Mouse (Mus musculus) liver, embryonic 14.5 days (tissue): ENCODE data around the gene Ubqlnl. TPM values are rescaled to one million over a fixed set of nuclear protein-coding genes. Genes with fewer than 3 reads are reported as not detected.
A peak's percentile ranks its signal among the peaks of the same experiment; 100 is the strongest.

Experiments used
- ATAC-seq: fragments of 200-750 bp; cut with Nextera tagmentation; 2 replicates; pipeline ENCODE4 v1.8.0; 2017; ENCODE audit warnings: moderate number of reproducible peaks, mild to moderate bottlenecking, moderate library complexity; ENCODE audit not compliant: insufficient read depth
- DNase-seq, 3 experiments: peaks; one replicate each; pipeline ENCODE4 v3.0.0-alpha.2; 2012 to 2013; ENCODE audit warnings: low read depth in 3 of 3, low spot score in 3 of 3
- H3K27ac ChIP-seq: fragments of 300-500 bp; sonication (generic); 2 replicates; pipeline ENCODE4 v1.5.1; 2014; ENCODE audit warnings: moderate library complexity, mild to moderate bottlenecking, control low read depth, inconsistent platforms
- H3K27me3 ChIP-seq: fragments of 300-500 bp; sonication (generic); 2 replicates; pipeline ENCODE4 v1.6.1; 2014; ENCODE audit warnings: mild to moderate bottlenecking, low read length, moderate library complexity; ENCODE audit not compliant: control insufficient read depth, insufficient read depth
- H3K36me3 ChIP-seq: fragments of 300-500 bp; sonication (generic); replicated peaks from 2 replicates; pipeline ENCODE4 v1.6.1; 2014; ENCODE audit warnings: low read depth; ENCODE audit not compliant: control insufficient read depth, insufficient read depth
- H3K4me1 ChIP-seq, 2 experiments: fragments of 200-500 bp in 1 of 2; fragments of 300-500 bp in 1 of 2; sonication (generic) in 1 of 2; replicated peaks; 2 replicates each; pipeline ENCODE4 v1.6.1; 2012 to 2014; ENCODE audit warnings: antibody characterized with exemption in 1 of 2, inconsistent platforms in 1 of 2, low read length in 1 of 2; ENCODE audit not compliant: control insufficient read depth in 2 of 2, insufficient read depth in 2 of 2
- H3K4me2 ChIP-seq: fragments of 300-500 bp; sonication (generic); 2 replicates; pipeline ENCODE4 v1.6.1; 2014; ENCODE audit warnings: low read depth, mild to moderate bottlenecking, control low read depth, moderate library complexity
- H3K4me3 ChIP-seq, 2 experiments: fragments of 200-500 bp in 1 of 2; fragments of 300-500 bp in 1 of 2; sonication (generic) in 1 of 2; 2 replicates each; pipeline ENCODE4 v1.5.1; 2012 to 2014; ENCODE audit warnings: low read depth in 2 of 2, low read length in 2 of 2, mild to moderate bottlenecking in 2 of 2, control low read depth in 1 of 2, inconsistent platforms in 1 of 2, moderate library complexity in 1 of 2; ENCODE audit not compliant: insufficient read depth in 1 of 2
- H3K9ac ChIP-seq: fragments of 300-500 bp; sonication (generic); replicated peaks from 2 replicates; pipeline ENCODE4 v1.6.1; 2014; ENCODE audit warnings: mild to moderate bottlenecking, control low read depth, moderate library complexity
- H3K9me3 ChIP-seq: fragments of 300-500 bp; sonication (generic); 2 replicates; pipeline ENCODE4 v1.6.1; 2016; ENCODE audit warnings: low read length, mixed read lengths; ENCODE audit not compliant: control insufficient read depth
- CTCF ChIP-seq: IDR thresholded peaks from 2 replicates; pipeline ENCODE4 v1.5.1; 2016; ENCODE audit warnings: antibody characterized with exemption, low read depth, control low read depth
- EP300 ChIP-seq: IDR thresholded peaks from 2 replicates; pipeline ENCODE4 v1.6.1; 2016; ENCODE audit warnings: antibody characterized with exemption, low read depth
- WGBS: fragments of 180-500 bp; shearing (Covaris S2); extraction: QIAGEN DNeasy Blood & Tissue Kit; methylation state at CpG from one replicate; pipeline ENCODE4 v1.1.7; 2014; ENCODE audit not compliant: insufficient replicate concordance; 5-methylcytosine and 5-hydroxymethylcytosine counted together
- polyA plus RNA-seq, 2 experiments: library from polyadenylated mRNA; depleted of rRNA in 1 of 2; stranded (reverse) in 1 of 2; unstranded in 1 of 2; fragments of >200 nt; fragmentation: Nextera tagmentation in 1 of 2; extraction: Ambion mirVana in 1 of 2; gene quantifications; 2 replicates each; pipeline versions ENCODE4 v1.2.1 to v1.2.3; 2012 to 2014

Gene Ubqlnl
- polyA plus RNA-seq, 2 experiments = not detected

DNA sequence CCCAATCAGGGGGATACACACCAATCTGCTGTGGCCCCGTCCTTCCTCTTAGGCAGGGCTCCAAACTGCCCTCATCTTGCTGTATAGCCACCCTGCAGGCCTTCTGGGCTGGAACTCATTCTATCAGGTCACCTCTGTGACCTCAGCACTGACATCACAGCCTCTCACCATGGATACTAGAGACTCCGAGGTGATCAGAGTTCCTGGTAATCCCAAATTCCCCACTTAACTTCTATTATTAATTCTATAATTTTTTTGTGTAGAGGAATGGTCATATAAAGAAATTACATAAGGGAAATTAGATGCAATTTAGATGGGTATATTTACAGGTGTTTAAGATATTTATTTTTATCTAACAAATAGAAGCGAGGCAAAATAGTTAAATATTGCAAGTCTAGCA lies 7.2 kb downstream of the Ubqlnl start, which contains the start of gene Ubqln3:
TSS of gene Ubqln3 (minus strand) at position 101 of the 400 bp plus-strand sequence.
- DNase-seq = no peak

DNA sequence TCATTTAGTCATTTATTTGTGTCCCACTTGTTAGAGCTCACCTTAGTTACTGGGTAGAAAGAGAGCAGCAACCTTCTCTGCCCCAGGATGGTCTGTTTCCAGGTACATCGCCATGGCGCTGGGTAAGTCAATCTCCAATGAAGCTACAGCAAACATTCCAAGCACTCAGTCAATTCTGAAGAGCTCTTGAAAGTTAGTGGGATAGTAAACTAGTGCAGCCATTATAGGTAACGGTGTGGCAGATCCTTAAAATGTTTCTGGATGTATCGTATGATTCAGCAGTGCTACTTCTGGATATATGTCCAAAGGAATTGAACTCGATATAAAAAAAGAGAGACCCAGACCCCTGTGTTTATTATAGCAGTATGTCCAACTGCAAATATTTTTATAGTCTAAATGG lies 13.1 kb downstream of the Ubqlnl start, which contains the start of gene Olfr643:
TSS of gene Olfr643 (minus strand) at position 101 of the 400 bp plus-strand sequence.
- Histone ChIP-seq H3K4me1 (no peaks in the 10 kb centered on the region), H3K36me3 (no peaks in the 10 kb centered on the region), H3K27me3 (no peaks in the 10 kb centered on the region), H3K4me2 (no peak within 1 kb of the TSS), H3K4me3 (no peak within 1 kb of the TSS), H3K27ac (no peak within 1 kb of the TSS), H3K9ac (no peak within 1 kb of the TSS), H3K9me3 (no peaks in the 10 kb centered on the region)
- WGBS = 65% methylated on average over 5 of the region's 5 CpGs
- TF ChIP-seq CTCF = no peak
- TF ChIP-seq EP300 = no peak
- DNase-seq (no peak), ATAC-seq (no peak)

More for the DNA sequence above, 7.2 kb downstream of the Ubqlnl start, which contains the start of gene Ubqln3:
- no peak within 1 kb of the TSS for H3K4me3 ChIP-seq
- H3K9me3 ChIP-seq = no peaks in the 10 kb centered on the region
- H3K9ac ChIP-seq = no peak within 1 kb of the TSS
- H3K4me2 ChIP-seq = no peak within 1 kb of the TSS
- H3K27ac ChIP-seq = no peak within 1 kb of the TSS
- no peaks in the 10 kb centered on the region for H3K4me1 ChIP-seq
- no peak for ATAC-seq
- TF ChIP-seq CTCF (no peak), EP300 (no peak)
- WGBS = 49% methylated on average over 3 of the region's 3 CpGs
- H3K27me3 ChIP-seq = no peaks in the 10 kb centered on the region
- no peaks in the 10 kb centered on the region for H3K36me3 ChIP-seq

DNA sequence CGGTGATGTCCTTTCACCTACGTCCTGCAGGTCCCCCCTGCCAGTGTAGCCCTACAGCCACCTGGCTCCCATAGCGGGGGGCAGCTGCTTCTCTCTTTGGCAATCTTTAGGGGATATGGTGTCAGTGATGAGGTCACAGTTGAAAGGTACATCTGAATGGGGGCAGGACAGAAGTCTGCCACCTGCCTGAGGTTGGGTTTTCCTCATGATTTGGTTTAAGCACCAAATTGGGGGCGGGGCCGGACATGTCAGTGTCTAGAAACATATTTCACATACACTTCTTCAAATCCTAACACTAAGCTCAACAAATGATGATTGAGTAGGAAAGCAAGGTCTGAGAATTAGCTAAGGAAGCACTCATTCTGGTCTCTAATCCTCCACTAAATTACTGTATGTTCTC lies 20.6 kb downstream of the Ubqlnl start, which contains the start of gene Ubqln5:
TSS of gene Ubqln5 (minus strand) at position 101 of the 400 bp plus-strand sequence.
- H3K27ac ChIP-seq = no peak within 1 kb of the TSS
- 75% methylated on average over 5 of the region's 5 CpGs for WGBS
- H3K36me3 ChIP-seq = no peaks in the 10 kb centered on the region
- no peaks in the 10 kb centered on the region for H3K27me3 ChIP-seq
- H3K9me3 ChIP-seq = no peaks in the 10 kb centered on the region
- no peak within 1 kb of the TSS for H3K9ac ChIP-seq
- H3K4me3 ChIP-seq = no peak within 1 kb of the TSS
- H3K4me2 ChIP-seq = no peak within 1 kb of the TSS
- DNase-seq (no peak), ATAC-seq (no peak)
- TF ChIP-seq EP300 (no peak), CTCF (no peak)
- H3K4me1 ChIP-seq = no peaks in the 10 kb centered on the region

DNA sequence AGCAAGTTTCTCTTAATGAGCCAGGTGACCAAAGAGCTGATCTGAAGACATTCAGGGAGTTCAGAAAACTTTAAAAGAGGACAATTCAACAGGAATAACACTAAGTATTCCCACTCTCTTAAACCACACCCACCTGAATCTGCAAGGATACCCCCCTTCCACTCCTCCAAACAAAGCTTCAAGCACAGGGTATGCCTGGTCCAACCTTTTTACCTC lies 45.7 kb downstream of the Ubqlnl start, which contains the start of gene Olfr646:
TSS of gene Olfr646 (plus strand) at position 117 of the 216 bp plus-strand sequence.
- no peak within 1 kb of the TSS for H3K27ac ChIP-seq
- H3K36me3 ChIP-seq = no peaks in the 10 kb centered on the region
- H3K4me3 ChIP-seq = no peak within 1 kb of the TSS
- no peak for ATAC-seq
- H3K9ac ChIP-seq = no peak within 1 kb of the TSS
- no peak within 1 kb of the TSS for H3K4me2 ChIP-seq
- TF ChIP-seq EP300 = no peak
- no peak for TF ChIP-seq CTCF
- DNase-seq = no peak
- no peaks in the 10 kb centered on the region for H3K27me3 ChIP-seq
- no peaks in the 10 kb centered on the region for H3K9me3 ChIP-seq
- peaks cover 0 to 2% of the 10 kb centered on the region in 2 experiments; a peak in 1 of 4 replicates for H3K4me1 ChIP-seq

DNA sequence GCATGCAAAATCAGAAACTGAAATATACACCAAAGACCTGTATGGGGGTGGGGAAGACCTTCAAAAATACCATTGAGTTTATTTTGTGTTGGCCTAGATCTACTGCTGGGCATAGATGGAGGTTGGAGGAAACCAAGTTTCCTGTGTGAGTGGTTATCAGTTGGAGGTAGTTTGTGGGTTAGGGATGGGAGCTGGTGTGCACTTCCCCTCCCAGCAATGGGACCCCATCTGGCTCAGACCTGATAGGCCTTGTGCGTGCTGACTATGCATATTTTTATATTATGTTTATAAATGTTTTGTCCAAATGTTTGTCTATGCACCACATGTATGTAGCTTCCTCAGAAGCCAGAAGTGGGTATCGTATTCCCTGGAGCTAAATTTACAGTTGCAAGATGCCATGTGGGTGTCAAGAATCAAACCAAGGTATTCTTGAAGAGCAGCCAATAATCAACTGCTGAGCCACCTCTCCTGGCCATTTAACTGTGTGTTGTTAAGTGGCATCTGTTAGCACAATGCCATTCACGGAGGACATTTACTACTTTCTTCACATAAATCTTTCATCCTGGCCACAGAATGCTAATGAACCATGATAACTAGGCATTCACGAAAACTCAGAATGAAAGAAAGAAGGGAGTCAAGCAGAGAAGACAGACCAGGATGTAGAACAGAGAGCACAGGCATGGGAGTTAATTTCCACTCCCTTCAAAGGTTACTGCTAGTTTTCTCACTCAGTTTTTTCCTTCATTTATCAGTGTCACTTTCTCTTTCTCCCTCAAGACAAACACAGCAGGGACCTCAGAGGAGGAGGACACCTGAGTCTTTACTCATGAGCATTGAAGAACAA lies 46.2 kb downstream of the Ubqlnl start:
- H3K4me2 ChIP-seq = no peak overlapping the region
- H3K27ac ChIP-seq = no peak overlapping the region
- 0 out of 2 replicates have a peak, but pooled peaks have one; percentile 18 for TF ChIP-seq EP300
- no peak for TF ChIP-seq CTCF

More for the DNA sequence above, 46.2 kb downstream of the Ubqlnl start:
- ATAC-seq (peak; percentile 62; the same call in 1 of the 2 replicates), DNase-seq (no peak)
- H3K4me3 ChIP-seq = no peak overlapping the region
- WGBS = 12% methylated on average over 4 of the region's 4 CpGs
- no peaks in the 10 kb centered on the region for H3K9me3 ChIP-seq
- no peak overlapping the region for H3K9ac ChIP-seq
- no peaks in the 10 kb centered on the region for H3K27me3 ChIP-seq
- no peaks in the 10 kb centered on the region for H3K36me3 ChIP-seq
- H3K4me1 ChIP-seq = peaks cover 0 to 2% of the 10 kb centered on the region in 2 experiments; a peak in 1 of 4 replicates

Other genes starting within 250 kb of the Ubqlnl start
- not detected in 2 replicates for gene Olfr65, start 247.1 kb downstream of the Ubqlnl start, polyA plus RNA-seq (2012; rRNA removed)
- not detected in 2 replicates for gene Olfr65, start 247.1 kb downstream of the Ubqlnl start, polyA plus RNA-seq (2014; fragmentation: Nextera tagmentation; extraction: Ambion mirVana)
- 0.84 and 0.95 TPM in 2 replicates for gene Olfr631, start 221.7 kb downstream of the Ubqlnl start, polyA plus RNA-seq (2012; rRNA removed)
- 0.19 and 0.24 TPM in 2 replicates for gene Olfr631, start 221.7 kb downstream of the Ubqlnl start, polyA plus RNA-seq (2014; fragmentation: Nextera tagmentation; extraction: Ambion mirVana)
- gene Olfr632, start 216.2 kb downstream of the Ubqlnl start, polyA plus RNA-seq (2012; rRNA removed) = 1.9 and 2.2 TPM in 2 replicates
- 0.52 and 0.69 TPM in 2 replicates for gene Olfr632, start 216.2 kb downstream of the Ubqlnl start, polyA plus RNA-seq (2014; fragmentation: Nextera tagmentation; extraction: Ambion mirVana)
- gene Olfr633, start 206.1 kb downstream of the Ubqlnl start, polyA plus RNA-seq (2012; rRNA removed) = 0.04 and 0.06 TPM in 2 replicates
- not detected in 2 replicates for gene Olfr633, start 206.1 kb downstream of the Ubqlnl start, polyA plus RNA-seq (2014; fragmentation: Nextera tagmentation; extraction: Ambion mirVana)
- 0.02 and 0.03 TPM in 2 replicates for gene Olfr635, start 179.4 kb downstream of the Ubqlnl start, polyA plus RNA-seq (2012; rRNA removed)
- gene Olfr635, start 179.4 kb downstream of the Ubqlnl start, polyA plus RNA-seq (2014; fragmentation: Nextera tagmentation; extraction: Ambion mirVana) = not detected in 2 replicates
- 0.06 and 0.18 TPM in 2 replicates for gene Olfr638, start 151.8 kb downstream of the Ubqlnl start, polyA plus RNA-seq (2012; rRNA removed)
- gene Olfr638, start 151.8 kb downstream of the Ubqlnl start, polyA plus RNA-seq (2014; fragmentation: Nextera tagmentation; extraction: Ambion mirVana) = not detected in 2 replicates
- not detected in 2 replicates for gene Olfr639, start 133.3 kb downstream of the Ubqlnl start, polyA plus RNA-seq (2012; rRNA removed)
- gene Olfr639, start 133.3 kb downstream of the Ubqlnl start, polyA plus RNA-seq (2014; fragmentation: Nextera tagmentation; extraction: Ambion mirVana) = 0.03 TPM in 1 of 2 replicates, not detected in the other
- not detected in 2 replicates for gene Olfr640, start 125.0 kb downstream of the Ubqlnl start, polyA plus RNA-seq (2012; rRNA removed)
- not detected in 2 replicates for gene Olfr640, start 125.0 kb downstream of the Ubqlnl start, polyA plus RNA-seq (2014; fragmentation: Nextera tagmentation; extraction: Ambion mirVana)
- not detected in 2 replicates for gene Olfr641, start 115.1 kb downstream of the Ubqlnl start, polyA plus RNA-seq (2012; rRNA removed)
- not detected in 2 replicates for gene Olfr641, start 115.1 kb downstream of the Ubqlnl start, polyA plus RNA-seq (2014; fragmentation: Nextera tagmentation; extraction: Ambion mirVana)
- not detected in 2 replicates for gene Olfr642, start 97.9 kb downstream of the Ubqlnl start, polyA plus RNA-seq (2012; rRNA removed)
- gene Olfr642, start 97.9 kb downstream of the Ubqlnl start, polyA plus RNA-seq (2014; fragmentation: Nextera tagmentation; extraction: Ambion mirVana) = not detected in 2 replicates
- gene 4930516K23Rik, start 89.1 kb downstream of the Ubqlnl start, polyA plus RNA-seq (2012; rRNA removed) = not detected in 2 replicates
- gene 4930516K23Rik, start 89.1 kb downstream of the Ubqlnl start, polyA plus RNA-seq (2014; fragmentation: Nextera tagmentation; extraction: Ambion mirVana) = not detected in 2 replicates
- gene Olfr644, start 78.7 kb downstream of the Ubqlnl start, polyA plus RNA-seq (2012; rRNA removed) = not detected in 2 replicates
- gene Olfr644, start 78.7 kb downstream of the Ubqlnl start, polyA plus RNA-seq (2014; fragmentation: Nextera tagmentation; extraction: Ambion mirVana) = not detected in 2 replicates
- not detected in 2 replicates for gene Olfr645, start 65.1 kb downstream of the Ubqlnl start, polyA plus RNA-seq (2012; rRNA removed)
- not detected in 2 replicates for gene Olfr645, start 65.1 kb downstream of the Ubqlnl start, polyA plus RNA-seq (2014; fragmentation: Nextera tagmentation; extraction: Ambion mirVana)
- not detected in 2 replicates for gene Olfr646, start 45.7 kb downstream of the Ubqlnl start, polyA plus RNA-seq (2012; rRNA removed)
- gene Olfr646, start 45.7 kb downstream of the Ubqlnl start, polyA plus RNA-seq (2014; fragmentation: Nextera tagmentation; extraction: Ambion mirVana) = not detected in 2 replicates
- gene Ubqln5, start 20.7 kb downstream of the Ubqlnl start, polyA plus RNA-seq (2012; rRNA removed) = not detected in 2 replicates
- gene Ubqln5, start 20.7 kb downstream of the Ubqlnl start, polyA plus RNA-seq (2014; fragmentation: Nextera tagmentation; extraction: Ambion mirVana) = not detected in 2 replicates
- not detected in 2 replicates for gene Olfr643, start 13.2 kb downstream of the Ubqlnl start, polyA plus RNA-seq (2012; rRNA removed)
- not detected in 2 replicates for gene Olfr643, start 13.2 kb downstream of the Ubqlnl start, polyA plus RNA-seq (2014; fragmentation: Nextera tagmentation; extraction: Ambion mirVana)
- not detected in 2 replicates for gene Ubqln3, start 7.3 kb downstream of the Ubqlnl start, polyA plus RNA-seq (2012; rRNA removed)
- gene Ubqln3, start 7.3 kb downstream of the Ubqlnl start, polyA plus RNA-seq (2014; fragmentation: Nextera tagmentation; extraction: Ambion mirVana) = not detected in 2 replicates
- not detected in 2 replicates for gene Olfm5, start 14.3 kb upstream of the Ubqlnl start, polyA plus RNA-seq (2012; rRNA removed)
- not detected in 2 replicates for gene Olfm5, start 14.3 kb upstream of the Ubqlnl start, polyA plus RNA-seq (2014; fragmentation: Nextera tagmentation; extraction: Ambion mirVana)
- gene Olfr648, start 32.8 kb upstream of the Ubqlnl start, polyA plus RNA-seq (2012; rRNA removed) = 0.01 and 0.06 TPM in 2 replicates
- 0.04 TPM in 1 of 2 replicates, not detected in the other for gene Olfr648, start 32.8 kb upstream of the Ubqlnl start, polyA plus RNA-seq (2014; fragmentation: Nextera tagmentation; extraction: Ambion mirVana)
- gene Olfr649, start 45.4 kb upstream of the Ubqlnl start, polyA plus RNA-seq (2012; rRNA removed) = not detected in 2 replicates
- not detected in 2 replicates for gene Olfr649, start 45.4 kb upstream of the Ubqlnl start, polyA plus RNA-seq (2014; fragmentation: Nextera tagmentation; extraction: Ambion mirVana)
- gene Trim6, start 68.2 kb upstream of the Ubqlnl start, polyA plus RNA-seq (2012; rRNA removed) = 0.38 and 0.43 TPM in 2 replicates
- 0.28 and 0.44 TPM in 2 replicates for gene Trim6, start 68.2 kb upstream of the Ubqlnl start, polyA plus RNA-seq (2014; fragmentation: Nextera tagmentation; extraction: Ambion mirVana)
- 1.1 and 1.4 TPM in 2 replicates for gene Trim34a, start 93.9 kb upstream of the Ubqlnl start, polyA plus RNA-seq (2012; rRNA removed)
- gene Trim34a, start 93.9 kb upstream of the Ubqlnl start, polyA plus RNA-seq (2014; fragmentation: Nextera tagmentation; extraction: Ambion mirVana) = 1.3 and 1.7 TPM in 2 replicates
- gene Trim5, start 137.5 kb upstream of the Ubqlnl start, polyA plus RNA-seq (2012; rRNA removed) = 0.17 and 0.28 TPM in 2 replicates
- 0.22 and 0.23 TPM in 2 replicates for gene Trim5, start 137.5 kb upstream of the Ubqlnl start, polyA plus RNA-seq (2014; fragmentation: Nextera tagmentation; extraction: Ambion mirVana)
- gene Trim12a, start 164.9 kb upstream of the Ubqlnl start, polyA plus RNA-seq (2012; rRNA removed) = 2.0 and 2.4 TPM in 2 replicates
- gene Trim12a, start 164.9 kb upstream of the Ubqlnl start, polyA plus RNA-seq (2014; fragmentation: Nextera tagmentation; extraction: Ambion mirVana) = 2.3 and 2.8 TPM in 2 replicates
- 0.01 and 0.02 TPM in 2 replicates for gene Trim34b, start 178.9 kb upstream of the Ubqlnl start, polyA plus RNA-seq (2012; rRNA removed)
- gene Trim34b, start 178.9 kb upstream of the Ubqlnl start, polyA plus RNA-seq (2014; fragmentation: Nextera tagmentation; extraction: Ambion mirVana) = not detected in 2 replicates
- gene Trim12c, start 202.8 kb upstream of the Ubqlnl start, polyA plus RNA-seq (2012; rRNA removed) = 1.0 and 1.7 TPM in 2 replicates
- 0.52 and 0.61 TPM in 2 replicates for gene Trim12c, start 202.8 kb upstream of the Ubqlnl start, polyA plus RNA-seq (2014; fragmentation: Nextera tagmentation; extraction: Ambion mirVana)
- gene Trim30b, start 219.3 kb upstream of the Ubqlnl start, polyA plus RNA-seq (2012; rRNA removed) = 0.10 and 0.19 TPM in 2 replicates
- gene Trim30b, start 219.3 kb upstream of the Ubqlnl start, polyA plus RNA-seq (2014; fragmentation: Nextera tagmentation; extraction: Ambion mirVana) = 0.09 and 0.27 TPM in 2 replicates